Mouse (Mus musculus): ENCODE results near the gene H2al1h. TPM values are rescaled to one million over a fixed set of nuclear protein-coding genes. Genes with fewer than 3 reads are reported as not detected.

The H2al1h gene
- polyA plus RNA-seq, 1 experiment from 2014 or later, result not detected

GRCm38 (mm10) chrX:11361261-11361660 is 40.0 kb downstream of the H2al1h start:
- Histone ChIP-seq H3K27me3 (ENCODE audit: control insufficient read depth, insufficient read depth, low read length) (peaks cover 6% of the 10 kb centered on the region), H3K36me3 (ENCODE audit: control insufficient read depth, insufficient read depth) (no peaks in the 10 kb centered on the region), H3K4me1 (ENCODE audit: control insufficient read depth, insufficient read depth, low read length) (no peaks in the 10 kb centered on the region), H3K9ac (ENCODE audit: low read length) (no peak overlapping the region), H3K27ac (ENCODE audit: low read length) (no peak overlapping the region), H3K9me3 (replicated peaks; ENCODE audit: control insufficient read depth, low read length) (no peaks in the 10 kb centered on the region), H3K4me3 (ENCODE audit: low read length) (no peak overlapping the region), H3K4me2 (ENCODE audit: low read depth, low read length) (no peak overlapping the region)
- ATAC-seq (replicated peaks; ENCODE audit: extremely low read depth, insufficient read depth, low FRiP score), result no peak
- WGBS, result 79% methylated on average over 2 of the region's 2 CpGs

- ATAC-seq (replicated peaks; ENCODE audit: extremely low read depth, insufficient read depth, low FRiP score), result no peak
- WGBS, result 64% methylated on average over 6 of the region's 6 CpGs
- peaks cover 6% of the 10 kb centered on the region for H3K27me3 ChIP-seq (ENCODE audit: control insufficient read depth, insufficient read depth, low read length)
- H3K27ac ChIP-seq (ENCODE audit: low read length), result no peak overlapping the region
- H3K9me3 ChIP-seq (replicated peaks; ENCODE audit: control insufficient read depth, low read length), result no peaks in the 10 kb centered on the region
- no peaks in the 10 kb centered on the region for H3K4me1 ChIP-seq (ENCODE audit: control insufficient read depth, insufficient read depth, low read length)
- no peaks in the 10 kb centered on the region for H3K36me3 ChIP-seq (ENCODE audit: control insufficient read depth, insufficient read depth)
- no peak overlapping the region for H3K4me2 ChIP-seq (ENCODE audit: low read depth, low read length)
- H3K9ac ChIP-seq (ENCODE audit: low read length), result no peak overlapping the region
- no peak overlapping the region for H3K4me3 ChIP-seq (ENCODE audit: low read length)
These were observed 42.6 kb downstream of the H2al1h start for GRCm38 (mm10) chrX:11363890-11364289.

- Histone ChIP-seq H3K27ac (ENCODE audit: low read length) (no peak overlapping the region), H3K9ac (ENCODE audit: low read length) (no peak overlapping the region), H3K4me2 (ENCODE audit: low read depth, low read length) (no peak overlapping the region), H3K4me1 (ENCODE audit: control insufficient read depth, insufficient read depth, low read length) (no peaks in the 10 kb centered on the region), H3K4me3 (ENCODE audit: low read length) (no peak overlapping the region), H3K36me3 (ENCODE audit: control insufficient read depth, insufficient read depth) (no peaks in the 10 kb centered on the region), H3K27me3 (ENCODE audit: control insufficient read depth, insufficient read depth, low read length) (peaks cover 6% of the 10 kb centered on the region), H3K9me3 (replicated peaks; ENCODE audit: control insufficient read depth, low read length) (no peaks in the 10 kb centered on the region)
- no peak for ATAC-seq (replicated peaks; ENCODE audit: extremely low read depth, insufficient read depth, low FRiP score)
- 76% methylated on average over 12 of the region's 12 CpGs for WGBS
These were observed 43.9 kb downstream of the H2al1h start for GRCm38 (mm10) chrX:11365151-11365550.

Other genes starting within 250 kb of the H2al1h start
- not detected in 2 replicates for gene H2al1a, start 22.2 kb upstream of the H2al1h start, polyA plus RNA-seq (2015; fragmentation: Nextera tagmentation; extraction: Ambion mirVana)
- not detected in 2 replicates for gene H2al1b, start 19.1 kb upstream of the H2al1h start, polyA plus RNA-seq (2015; fragmentation: Nextera tagmentation; extraction: Ambion mirVana)
- gene H2al1c, start 15.8 kb upstream of the H2al1h start, polyA plus RNA-seq (2015; fragmentation: Nextera tagmentation; extraction: Ambion mirVana), result not detected in 2 replicates
- not detected in 2 replicates for gene H2al1d, start 12.7 kb upstream of the H2al1h start, polyA plus RNA-seq (2015; fragmentation: Nextera tagmentation; extraction: Ambion mirVana)
- gene H2al1e, start 9.6 kb upstream of the H2al1h start, polyA plus RNA-seq (2015; fragmentation: Nextera tagmentation; extraction: Ambion mirVana), result not detected in 2 replicates
- gene H2al1f, start 6.3 kb upstream of the H2al1h start, polyA plus RNA-seq (2015; fragmentation: Nextera tagmentation; extraction: Ambion mirVana), result not detected in 2 replicates
- not detected in 2 replicates for gene H2al1g, start 3.2 kb upstream of the H2al1h start, polyA plus RNA-seq (2015; fragmentation: Nextera tagmentation; extraction: Ambion mirVana)
- not detected in 2 replicates for gene H2al1i, start 3.2 kb downstream of the H2al1h start, polyA plus RNA-seq (2015; fragmentation: Nextera tagmentation; extraction: Ambion mirVana)
- not detected in 2 replicates for gene H2al1j, start 6.3 kb downstream of the H2al1h start, polyA plus RNA-seq (2015; fragmentation: Nextera tagmentation; extraction: Ambion mirVana)